Mouse (Mus musculus) forebrain, embryonic 16.5 days (tissue): ENCODE measurements around the gene Lipm. TPM values are rescaled to one million over a fixed set of nuclear protein-coding genes. Genes with fewer than 3 reads are reported as not detected.

Experiments
- ATAC-seq: fragments of 200-750 bp; cut with Nextera tagmentation; 2 replicates; pipeline ENCODE4 v1.8.0; 2017; ENCODE audit warnings: mild to moderate bottlenecking, moderate library complexity
- H3K27ac ChIP-seq: fragments of 300-500 bp; sonication (generic); 2 replicates; pipeline ENCODE4 v1.5.1; 2014; ENCODE audit warnings: low read length, control low read depth
- H3K27me3 ChIP-seq: fragments of 300-500 bp; sonication (generic); replicated peaks from 2 replicates; pipeline ENCODE4 v1.6.1; 2014; ENCODE audit warnings: low read length; ENCODE audit not compliant: control insufficient read depth, insufficient read depth
- H3K36me3 ChIP-seq: fragments of 300-500 bp; sonication (generic); 2 replicates; pipeline ENCODE4 v1.6.1; 2014; ENCODE audit not compliant: control insufficient read depth, insufficient read depth
- H3K4me1 ChIP-seq: fragments of 300-500 bp; sonication (generic); replicated peaks from 2 replicates; pipeline ENCODE4 v1.6.1; 2014; ENCODE audit warnings: low read length; ENCODE audit not compliant: control insufficient read depth, insufficient read depth
- H3K4me2 ChIP-seq: fragments of 300-500 bp; sonication (generic); 2 replicates; pipeline ENCODE4 v1.6.1; 2014; ENCODE audit warnings: mild to moderate bottlenecking, low read length, control low read depth
- H3K4me3 ChIP-seq: fragments of 300-500 bp; sonication (generic); replicated peaks from 2 replicates; pipeline ENCODE4 v1.5.1; 2014; ENCODE audit warnings: mild to moderate bottlenecking, low read length, control low read depth
- H3K9ac ChIP-seq: fragments of 300-500 bp; sonication (generic); replicated peaks from 2 replicates; pipeline ENCODE4 v1.6.1; 2014; ENCODE audit warnings: low read depth, low read length, control low read depth
- H3K9me3 ChIP-seq: fragments of 300-500 bp; sonication (generic); 2 replicates; pipeline ENCODE4 v1.6.1; 2016; ENCODE audit warnings: low read length; ENCODE audit not compliant: control insufficient read depth
- WGBS: fragments of 180-500 bp; shearing (Covaris S2); extraction: QIAGEN DNeasy Blood & Tissue Kit; methylation state at CpG from one replicate; pipeline ENCODE4 v1.1.7; 2014; 5-methylcytosine and 5-hydroxymethylcytosine counted together
- polyA plus RNA-seq: library from polyadenylated mRNA; unstranded; fragments of >200 nt; fragmentation: Nextera tagmentation; extraction: Ambion mirVana; gene quantifications from 2 replicates; pipeline ENCODE4 v1.2.1, GENCODE M21; 2015

Lipm gene
- polyA plus RNA-seq = 0.11 TPM in 1 of 2 replicates, not detected in the other

- no peak for ATAC-seq
- H3K27ac ChIP-seq = no peak within 1 kb of the TSS
- H3K4me1 ChIP-seq = no peaks in the 10 kb centered on the region
- H3K9me3 ChIP-seq = no peaks in the 10 kb centered on the region
- WGBS = 88% methylated on average over 4 of the region's 4 CpGs
- no peak within 1 kb of the TSS for H3K9ac ChIP-seq
- H3K27me3 ChIP-seq = no peaks in the 10 kb centered on the region
- no peaks in the 10 kb centered on the region for H3K36me3 ChIP-seq
- no peak within 1 kb of the TSS for H3K4me3 ChIP-seq
- H3K4me2 ChIP-seq = no peak within 1 kb of the TSS
Measured at GRCm38 (mm10) chr19:34100633-34101032, at the start of gene Lipm. TSS of gene Lipm (plus strand) at chr19:34100933.

- no peak overlapping the region for H3K9ac ChIP-seq
- no peaks in the 10 kb centered on the region for H3K27me3 ChIP-seq
- H3K27ac ChIP-seq = no peak overlapping the region
- H3K36me3 ChIP-seq = no peaks in the 10 kb centered on the region
- H3K4me1 ChIP-seq = no peaks in the 10 kb centered on the region
- peak; percentile 58; the same call in 1 of the 2 replicates for ATAC-seq
- WGBS = 75% methylated on average over 3 of the region's 3 CpGs
- H3K9me3 ChIP-seq = no peaks in the 10 kb centered on the region
- no peak overlapping the region for H3K4me2 ChIP-seq
- H3K4me3 ChIP-seq = no peak overlapping the region
Measured at GRCm38 (mm10) chr19:34051502-34051901, 49.2 kb upstream of the Lipm start.

GRCm38 (mm10) chr19:34063547-34063946, 37.2 kb upstream of the Lipm start:
- H3K4me1 ChIP-seq = no peaks in the 10 kb centered on the region
- H3K9ac ChIP-seq = no peak overlapping the region
- H3K27ac ChIP-seq = no peak overlapping the region
- H3K36me3 ChIP-seq = no peaks in the 10 kb centered on the region
- H3K9me3 ChIP-seq = no peaks in the 10 kb centered on the region
- no peak overlapping the region for H3K4me2 ChIP-seq
- H3K4me3 ChIP-seq = no peak overlapping the region
- no peaks in the 10 kb centered on the region for H3K27me3 ChIP-seq
- WGBS = 76% methylated on average over 1 of the region's 1 CpGs
- no peak for ATAC-seq

GRCm38 (mm10) chr19:34064059-34064458, 36.7 kb upstream of the Lipm start:
- no peaks in the 10 kb centered on the region for H3K9me3 ChIP-seq
- H3K4me1 ChIP-seq = no peaks in the 10 kb centered on the region
- H3K9ac ChIP-seq = no peak overlapping the region
- no peak overlapping the region for H3K4me3 ChIP-seq
- ATAC-seq = no peak
- no peak overlapping the region for H3K27ac ChIP-seq
- no peaks in the 10 kb centered on the region for H3K27me3 ChIP-seq
- 84% methylated on average over 4 of the region's 4 CpGs for WGBS
- H3K36me3 ChIP-seq = no peaks in the 10 kb centered on the region
- H3K4me2 ChIP-seq = no peak overlapping the region

- Histone ChIP-seq H3K4me1 (no peaks in the 10 kb centered on the region), H3K4me3 (no peak within 1 kb of the TSS), H3K27ac (no peak within 1 kb of the TSS), H3K9ac (no peak within 1 kb of the TSS), H3K4me2 (no peak within 1 kb of the TSS), H3K36me3 (no peaks in the 10 kb centered on the region), H3K27me3 (no peaks in the 10 kb centered on the region), H3K9me3 (no peaks in the 10 kb centered on the region)
- ATAC-seq = no peak
- 92% methylated on average over 9 of the region's 9 CpGs for WGBS
Measured at GRCm38 (mm10) chr19:34066779-34067472, 33.8 kb upstream of the Lipm start, which contains the start of gene Lipn. TSS of gene Lipn (plus strand) at chr19:34067358.

GRCm38 (mm10) chr19:34074239-34074638, 26.5 kb upstream of the Lipm start:
- Histone ChIP-seq H3K4me3 (no peak overlapping the region), H3K9me3 (no peaks in the 10 kb centered on the region), H3K9ac (no peak overlapping the region), H3K4me1 (no peaks in the 10 kb centered on the region), H3K27ac (no peak overlapping the region), H3K27me3 (no peaks in the 10 kb centered on the region), H3K4me2 (no peak overlapping the region), H3K36me3 (no peaks in the 10 kb centered on the region)
- no peak for ATAC-seq

GRCm38 (mm10) chr19:34078130-34078529, 22.6 kb upstream of the Lipm start:
- no peak overlapping the region for H3K27ac ChIP-seq
- H3K4me1 ChIP-seq = no peaks in the 10 kb centered on the region
- no peak overlapping the region for H3K4me2 ChIP-seq
- H3K4me3 ChIP-seq = no peak overlapping the region
- H3K9ac ChIP-seq = no peak overlapping the region
- no peak for ATAC-seq
- 86% methylated on average over 2 of the region's 2 CpGs for WGBS
- no peaks in the 10 kb centered on the region for H3K36me3 ChIP-seq
- H3K9me3 ChIP-seq = no peaks in the 10 kb centered on the region
- no peaks in the 10 kb centered on the region for H3K27me3 ChIP-seq

GRCm38 (mm10) chr19:34089011-34089680, 11.6 kb upstream of the Lipm start:
- Histone ChIP-seq H3K4me1 (no peaks in the 10 kb centered on the region), H3K9me3 (no peaks in the 10 kb centered on the region), H3K4me3 (no peak overlapping the region), H3K27ac (no peak overlapping the region), H3K36me3 (no peaks in the 10 kb centered on the region), H3K9ac (no peak overlapping the region), H3K4me2 (no peak overlapping the region), H3K27me3 (no peaks in the 10 kb centered on the region)
- whole genome bisulfite sequencing = 77% methylated on average over 3 of the region's 3 CpGs
- no peak for ATAC-seq

- Histone ChIP-seq H3K36me3 (no peaks in the 10 kb centered on the region), H3K4me1 (no peaks in the 10 kb centered on the region), H3K4me2 (no peak overlapping the region), H3K9ac (no peak overlapping the region), H3K9me3 (no peaks in the 10 kb centered on the region), H3K27ac (no peak overlapping the region), H3K27me3 (no peaks in the 10 kb centered on the region), H3K4me3 (no peak overlapping the region)
- WGBS = 82% methylated on average over 5 of the region's 5 CpGs
- ATAC-seq = no peak
Measured at GRCm38 (mm10) chr19:34095381-34095780, 5.4 kb upstream of the Lipm start.
